Mouse (Mus musculus) MEL-GATA-1-ER (cell line): ENCODE measurements around the gene Gm44579.
A peak's percentile ranks its signal among the peaks of the same experiment; 100 is the strongest.

Experiments
- DNase-seq: peaks from one replicate; pipeline ENCODE4 v3.0.0-alpha.2; 2012; ENCODE audit warnings: low read depth; ENCODE audit errors: extremely low read depth

Gm44579 gene

GRCm38 (mm10) chr15:98220877-98221276, at the start of gene Gm44579, which contains the start of gene Olfr287:
Gm44579 (minus strand) TSS chr15:98220977.
Olfr287 (minus strand) TSS chr15:98221056.
- no peak for DNase-seq

- DNase-seq, result no peak
Observed at GRCm38 (mm10) chr15:98257776-98258175, 37.0 kb upstream of the Gm44579 start.

GRCm38 (mm10) chr15:98257193-98257592, 36.4 kb upstream of the Gm44579 start, which contains the start of gene H1fnt:
H1fnt (minus strand) TSS chr15:98257293.
- DNase-seq, result no peak

GRCm38 (mm10) chr15:98256271-98256670, 35.5 kb upstream of the Gm44579 start:
- DNase-seq, result no peak

GRCm38 (mm10) chr15:98235442-98235841, 14.7 kb upstream of the Gm44579 start:
- DNase-seq, result no peak

- no peak for DNase-seq
Observed at GRCm38 (mm10) chr15:98234350-98234749, 13.6 kb upstream of the Gm44579 start, which contains the start of gene Olfr286. Olfr286 (minus strand) TSS chr15:98234450.

- DNase-seq, result no peak
Observed at GRCm38 (mm10) chr15:98226096-98226495, 5.3 kb upstream of the Gm44579 start.

GRCm38 (mm10) chr15:98225610-98226009, 4.8 kb upstream of the Gm44579 start:
- DNase-seq, result no peak

GRCm38 (mm10) chr15:98222377-98222776, 1.6 kb upstream of the Gm44579 start:
- DNase-seq, result no peak

GRCm38 (mm10) chr15:98214130-98214529, 6.6 kb downstream of the Gm44579 start:
- no peak for DNase-seq

- DNase-seq, result no peak
Observed at GRCm38 (mm10) chr15:98213336-98213870, 7.4 kb downstream of the Gm44579 start.

- no peak for DNase-seq
Observed at GRCm38 (mm10) chr15:98209676-98210075, 11.1 kb downstream of the Gm44579 start.

GRCm38 (mm10) chr15:98195442-98195841, 25.3 kb downstream of the Gm44579 start, which contains the start of gene Olfr288:
Olfr288 (minus strand) TSS chr15:98195542.
- no peak for DNase-seq

- DNase-seq, result no peak
Observed at GRCm38 (mm10) chr15:98184456-98184855, 36.3 kb downstream of the Gm44579 start.

- DNase-seq, result no peak
Observed at GRCm38 (mm10) chr15:98181856-98182570, 38.8 kb downstream of the Gm44579 start.

GRCm38 (mm10) chr15:98181132-98181711, 39.6 kb downstream of the Gm44579 start:
- peak; percentile 97 for DNase-seq

- no peak for DNase-seq
Observed at GRCm38 (mm10) chr15:98180567-98181131, 40.1 kb downstream of the Gm44579 start.

GRCm38 (mm10) chr15:98177320-98177719, 43.5 kb downstream of the Gm44579 start:
- DNase-seq, result no peak

- peak; percentile 72 for DNase-seq
Observed at GRCm38 (mm10) chr15:98173821-98174220, 47.0 kb downstream of the Gm44579 start.

- no peak for DNase-seq
Observed at GRCm38 (mm10) chr15:98172113-98172512, 48.7 kb downstream of the Gm44579 start.

- no peak for DNase-seq
Observed at GRCm38 (mm10) chr15:98170917-98171316, 49.9 kb downstream of the Gm44579 start.

GRCm38 (mm10) chr15:98170365-98170764, 50.4 kb downstream of the Gm44579 start:
- DNase-seq, result no peak
